Mouse (Mus musculus) adrenal gland, postnatal 25 days (tissue): Measurements from ENCODE around the gene Rmdn2. TPM values are rescaled to one million over a fixed set of nuclear protein-coding genes. Genes with fewer than 3 reads are reported as not detected.

ENCODE experiments used
- DNase-seq: peaks from one replicate; pipeline ENCODE4 v3.0.0; 2021; ENCODE audit warnings: mixed read lengths
- total RNA-seq: library from RNA; stranded (reverse); gene quantifications from 2 replicates; pipeline ENCODE4 v1.2.3, GENCODE M21; 2021

Rmdn2 gene
- total RNA-seq, 1 experiment from 2014 or later, result 392 TPM

- DNase-seq, result no peak
Observed at GRCm38 (mm10) chr17:79615897-79616296, 4.2 kb downstream of the Rmdn2 start.

DNA sequence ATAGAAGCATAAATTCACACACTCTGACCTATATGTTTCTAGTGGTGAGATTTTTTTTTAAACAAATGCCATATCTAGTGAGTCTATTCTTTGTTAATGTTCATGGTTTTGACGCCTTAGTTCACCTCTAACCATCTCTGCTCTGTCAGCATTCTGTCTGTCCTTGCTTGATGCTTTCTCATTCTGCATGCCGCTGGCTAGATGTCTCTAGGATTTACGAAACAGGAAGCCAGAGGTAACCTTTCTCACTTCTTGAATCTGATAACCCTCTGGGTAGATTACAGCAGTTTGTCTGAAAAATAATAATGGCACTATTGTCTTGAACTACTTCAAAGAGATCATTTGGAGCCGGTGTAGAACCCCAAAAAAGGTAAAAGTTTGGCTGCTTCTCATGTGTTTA is 5.0 kb downstream of the Rmdn2 start:
- DNase-seq, result no peak

- no peak for DNase-seq
Observed at GRCm38 (mm10) chr17:79618455-79618854, 6.8 kb downstream of the Rmdn2 start.

DNA sequence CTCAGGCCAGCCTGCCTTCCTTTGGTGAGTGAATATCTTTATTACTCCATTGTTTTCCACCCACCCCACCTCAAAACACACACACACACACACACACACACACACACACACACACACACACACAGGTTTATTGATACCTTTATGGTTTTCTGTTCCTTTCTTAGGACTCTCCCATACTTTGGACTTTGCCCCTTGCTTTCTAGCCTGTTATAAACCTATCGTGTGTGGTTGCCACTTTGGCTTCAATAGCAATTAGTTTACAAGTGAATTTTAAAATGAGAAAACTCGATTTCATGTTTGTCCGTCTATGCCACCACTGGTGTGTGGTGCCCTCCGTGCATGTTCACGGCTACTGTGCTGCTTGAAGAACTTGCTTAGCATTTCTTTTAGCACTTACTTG is 7.3 kb downstream of the Rmdn2 start:
- no peak for DNase-seq

DNA sequence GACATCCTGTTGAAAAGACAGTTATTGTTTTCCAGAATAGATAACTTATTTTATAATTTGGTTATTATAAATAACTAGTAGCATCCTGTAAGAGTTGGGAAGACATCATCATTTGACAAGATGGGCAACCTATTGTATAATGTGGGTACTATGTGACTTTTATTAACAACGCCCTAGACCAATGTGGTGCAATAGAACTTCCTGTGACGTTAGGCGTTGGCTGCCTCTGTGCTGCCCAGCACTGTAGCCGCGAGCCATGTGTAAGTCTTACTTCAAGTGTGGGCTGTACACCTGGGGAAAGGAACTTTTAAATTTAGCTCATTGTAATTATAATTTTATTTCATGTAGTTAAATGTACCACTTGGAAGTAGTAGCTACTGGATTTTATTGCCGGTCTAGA is 10.4 kb downstream of the Rmdn2 start:
- no peak for DNase-seq

- DNase-seq, result no peak
Observed at GRCm38 (mm10) chr17:79622574-79622973, 10.9 kb downstream of the Rmdn2 start.

DNA sequence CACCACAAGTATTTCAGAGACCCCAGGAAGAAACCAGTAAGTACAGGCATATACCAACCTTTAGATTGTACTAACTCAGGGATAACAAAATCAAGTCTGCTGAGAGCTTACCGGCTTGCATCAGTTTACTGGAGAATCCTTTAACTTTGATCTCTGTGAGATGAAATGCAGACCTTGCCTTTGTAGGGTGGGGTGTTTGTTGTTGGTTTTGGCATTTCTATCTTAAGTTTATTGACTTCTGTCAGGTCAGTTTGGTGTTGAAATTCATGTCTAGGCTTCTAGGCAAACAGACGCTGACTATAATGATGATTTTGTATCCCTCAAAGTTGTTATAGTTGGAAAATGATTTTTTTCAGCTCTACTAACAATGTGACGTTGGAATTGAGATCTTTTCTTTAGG is 12.2 kb downstream of the Rmdn2 start:
- no peak for DNase-seq

DNA sequence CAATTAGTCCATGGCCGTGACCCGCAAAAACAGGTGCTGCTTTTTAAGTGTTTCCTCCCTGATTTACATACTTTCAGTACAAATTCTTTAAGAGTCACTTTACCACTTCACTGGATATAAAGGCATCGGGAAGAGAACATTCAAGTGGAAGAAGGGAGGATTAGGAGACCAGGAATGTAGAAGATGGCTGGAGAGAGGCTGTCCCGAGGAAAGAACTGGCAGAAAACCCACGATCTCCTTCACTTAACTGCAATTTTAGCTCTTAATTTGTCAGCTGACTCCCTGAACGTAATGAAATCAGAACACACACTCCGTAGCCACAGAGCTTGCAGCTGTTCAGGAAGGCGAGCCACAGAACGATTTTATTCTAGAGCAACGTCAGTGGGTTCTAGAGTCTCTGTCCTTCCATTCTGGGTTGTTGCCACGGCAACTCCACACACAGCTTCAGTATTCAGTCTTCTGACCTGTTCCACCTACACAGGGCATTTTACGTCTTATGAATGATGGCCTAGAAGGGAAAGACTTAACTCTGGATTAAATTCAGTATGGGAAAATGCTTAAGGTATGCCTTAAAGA is 14.7 kb downstream of the Rmdn2 start:
- DNase-seq, result no peak

- DNase-seq, result no peak
Observed at GRCm38 (mm10) chr17:79649893-79650292, 38.2 kb downstream of the Rmdn2 start.

GRCm38 (mm10) chr17:79650297-79650696 is 38.6 kb downstream of the Rmdn2 start:
- DNase-seq, result no peak

DNA sequence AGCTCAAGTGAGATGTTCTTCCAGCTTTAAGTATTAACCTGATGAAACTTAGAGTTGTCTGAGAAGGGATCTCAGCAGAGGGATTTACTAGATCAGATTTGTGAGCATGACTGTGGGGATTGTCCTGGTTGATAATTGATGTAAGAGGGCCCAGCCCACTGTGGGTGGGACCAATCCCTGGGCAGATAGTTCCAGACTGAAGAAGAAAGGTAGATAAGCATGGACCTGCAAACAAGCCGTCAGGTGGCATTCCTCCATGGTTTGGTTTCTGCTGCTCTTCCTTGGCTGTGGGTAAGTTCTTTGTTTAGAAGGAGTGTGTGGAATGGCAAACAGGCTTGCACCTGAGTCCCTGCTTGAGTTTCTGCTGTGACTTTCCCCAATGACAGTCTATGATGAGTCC is 41.5 kb downstream of the Rmdn2 start:
- DNase-seq, result no peak

DNA sequence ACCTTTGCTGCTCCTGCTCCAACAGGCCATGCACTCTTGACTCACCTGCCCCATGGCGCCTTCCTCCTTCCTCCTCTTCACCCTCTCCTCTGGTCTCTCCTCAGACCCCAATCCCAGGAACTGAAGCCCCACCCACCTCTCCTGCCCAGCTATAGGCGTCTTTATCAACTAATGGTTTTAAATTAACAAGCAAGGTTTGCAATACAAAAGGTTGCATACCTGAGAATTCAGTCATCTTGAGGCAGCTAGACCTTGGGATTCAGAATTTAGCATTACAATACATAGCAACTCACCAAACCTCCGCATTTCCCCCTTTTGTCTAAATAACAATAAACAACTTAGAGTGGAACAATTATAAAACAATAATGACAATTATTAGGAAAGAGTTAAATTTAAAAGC is 42.5 kb downstream of the Rmdn2 start:
- DNase-seq, result no peak

DNA sequence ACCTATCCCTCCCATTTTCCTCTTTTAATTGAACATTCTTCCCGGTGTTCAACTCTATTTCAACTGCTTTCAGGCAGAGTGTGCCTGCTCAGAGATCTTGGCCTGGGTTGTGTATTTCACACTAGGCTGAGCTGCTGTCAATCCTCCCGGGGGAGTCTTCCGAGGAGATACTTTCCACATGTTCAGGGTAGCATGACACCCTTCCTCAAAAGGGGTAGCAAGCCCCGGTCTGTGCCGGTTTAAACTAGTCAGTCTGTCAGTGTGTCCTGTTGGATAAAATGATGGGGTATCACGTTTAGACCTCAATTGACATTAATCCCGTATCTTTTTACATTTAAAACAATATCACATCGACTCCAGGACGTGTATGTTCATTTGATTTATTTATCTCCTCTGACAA is 46.1 kb downstream of the Rmdn2 start:
- DNase-seq, result no peak

DNA sequence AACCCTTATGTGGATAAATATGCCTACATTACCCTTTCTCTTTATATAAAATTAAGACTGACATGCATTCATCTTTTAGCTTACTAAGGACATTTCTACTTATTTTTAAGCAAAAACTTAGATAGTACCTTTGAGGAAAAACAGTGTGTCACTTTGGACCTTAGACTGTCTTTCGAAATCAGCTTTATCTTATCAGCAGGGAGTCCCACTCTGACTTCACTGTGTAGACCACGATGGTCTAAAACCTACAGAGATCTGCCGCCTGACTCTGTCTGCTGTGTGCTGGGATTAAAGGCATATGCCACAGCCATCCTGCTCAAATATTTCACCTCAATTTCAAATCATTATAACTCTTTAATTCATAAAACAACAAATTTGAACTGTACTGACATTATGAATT is 46.8 kb downstream of the Rmdn2 start:
- DNase-seq, result no peak

DNA sequence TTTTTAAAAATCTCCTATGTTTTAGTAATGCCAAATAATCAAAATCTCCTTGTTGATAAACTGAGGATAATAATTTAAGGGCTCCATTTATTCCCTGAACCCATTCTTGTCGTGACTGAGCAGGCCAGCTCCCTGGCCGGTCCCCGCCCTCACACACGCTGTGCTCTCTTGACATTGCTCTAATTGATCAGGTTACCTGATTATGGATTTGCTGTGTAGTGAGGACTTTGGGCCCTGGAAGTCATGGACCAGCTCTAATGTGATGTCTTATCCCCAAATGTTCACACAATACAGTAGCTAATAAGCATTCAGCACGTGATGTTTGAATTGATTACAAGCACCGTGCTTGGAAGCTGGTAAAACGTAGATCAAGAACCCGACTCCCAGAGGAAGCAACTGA is 47.2 kb downstream of the Rmdn2 start:
- DNase-seq, result no peak

GRCm38 (mm10) chr17:79661387-79661786 is 49.7 kb downstream of the Rmdn2 start:
- peak; percentile 68 for DNase-seq

- no peak for DNase-seq
Observed at GRCm38 (mm10) chr17:79661848-79662247, 50.2 kb downstream of the Rmdn2 start.

GRCm38 (mm10) chr17:79663393-79664105 is 51.9 kb downstream of the Rmdn2 start:
- no peak for DNase-seq

GRCm38 (mm10) chr17:79664106-79664417 is 52.4 kb downstream of the Rmdn2 start:
- no peak for DNase-seq

GRCm38 (mm10) chr17:79670837-79671236 is 59.2 kb downstream of the Rmdn2 start:
- DNase-seq, result no peak

DNA sequence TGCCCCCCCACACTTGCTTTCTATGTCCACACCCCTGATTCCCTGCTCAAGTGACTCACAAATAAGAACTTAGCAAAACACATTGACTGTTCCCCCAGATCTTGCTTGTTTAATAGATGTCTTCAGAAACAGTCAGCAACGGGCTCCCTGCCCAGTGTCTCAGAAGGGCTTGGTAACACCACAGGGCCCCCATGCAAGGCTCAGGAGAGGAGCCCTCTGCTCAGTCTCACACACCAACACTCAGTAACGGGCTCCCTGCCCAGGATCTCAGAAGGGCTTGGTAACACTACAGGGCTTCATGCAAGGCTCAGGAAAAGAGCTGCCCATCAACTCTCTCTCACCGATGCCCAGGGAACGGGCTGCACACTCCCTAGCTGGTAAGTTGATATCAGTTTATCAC is 83.4 kb downstream of the Rmdn2 start:
- no peak for DNase-seq

DNA sequence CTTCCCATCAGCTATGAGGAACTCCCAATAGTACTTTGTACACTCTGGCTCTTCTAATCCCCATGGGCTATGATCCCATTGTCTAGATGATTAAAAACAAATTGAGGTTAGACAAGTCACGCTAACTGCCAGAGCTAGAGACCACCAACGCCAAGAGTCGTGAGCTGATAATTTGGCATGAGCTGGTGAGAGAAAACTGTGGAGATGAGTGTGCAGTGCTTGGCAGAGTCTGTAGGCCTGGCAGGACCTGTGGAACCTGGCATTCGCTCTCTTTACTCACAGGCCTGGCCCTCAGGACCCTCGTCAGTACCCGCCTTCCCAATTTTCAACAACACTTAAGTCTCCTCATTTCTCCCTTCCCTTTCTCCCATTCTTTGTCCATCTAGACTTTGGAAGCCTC is 83.9 kb downstream of the Rmdn2 start:
- DNase-seq, result no peak

DNA sequence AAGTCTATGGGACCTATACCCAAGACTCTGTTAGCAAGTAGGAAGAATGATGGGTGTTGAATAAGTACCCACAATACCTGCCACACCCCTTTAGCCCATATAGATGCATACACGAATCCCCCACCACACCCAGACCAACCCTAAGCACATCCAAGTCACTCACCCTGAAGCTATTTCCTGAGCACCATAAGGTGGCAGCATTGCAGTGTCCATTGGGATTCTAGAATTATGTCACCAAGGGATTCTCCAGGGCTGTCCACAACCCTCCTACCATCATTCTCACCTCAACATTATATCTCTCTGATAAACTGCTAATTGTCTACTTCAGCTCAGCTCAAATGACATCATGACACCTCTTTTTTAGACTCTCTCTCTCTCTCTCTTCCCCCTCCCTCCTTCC is 87.5 kb downstream of the Rmdn2 start:
- no peak for DNase-seq

- DNase-seq, result peak; percentile 23
Observed at GRCm38 (mm10) chr17:79700871-79701270, 89.2 kb downstream of the Rmdn2 start.
